8 mouse cellular contexts compared by ENCODE assay signal in genomic region chr16:92301989-92302388, GRCm38 (mm10). TPM values are rescaled to one million over a fixed set of nuclear protein-coding genes. Genes with fewer than 3 reads are reported as not detected.
A peak's percentile ranks its signal among the peaks of the same experiment; 100 is the strongest.
DNase-seq lines count a peak whose midpoint lies in the region; ATAC-seq and TF ChIP-seq lines count a peak whose summit lies in the region.

No protein-coding gene starts in this region.

- no peaks in the 10 kb centered on the region for H3K27me3 ChIP-seq in lung, embryonic 14.5 days (ENCODE audit: insufficient read depth, low read length)
- no peaks in the 10 kb centered on the region for H3K27me3 ChIP-seq in embryonic facial prominence, embryonic 10.5 days (replicated peaks; ENCODE audit: low read depth, poor library complexity, severe bottlenecking)
- no peaks in the 10 kb centered on the region for H3K27me3 ChIP-seq in heart, embryonic 15.5 days
- no peaks in the 10 kb centered on the region for H3K27me3 ChIP-seq in liver, embryonic 15.5 days
- H3K27me3 ChIP-seq in stomach, postnatal 0 days (ENCODE audit: control insufficient read depth, insufficient read depth, low read length) = no peaks in the 10 kb centered on the region

- ATAC-seq in lung, embryonic 14.5 days (ENCODE audit: insufficient read depth) = no peak
- ATAC-seq in heart, embryonic 15.5 days (replicated peaks; ENCODE audit: insufficient number of reproducible peaks, insufficient read depth, low FRiP score, low read depth) = no peak
- no peak for ATAC-seq in liver, embryonic 15.5 days (ENCODE audit: insufficient read depth)
- ATAC-seq in stomach, postnatal 0 days (ENCODE audit: low FRiP score, low TSS enrichment) = no peak
- no peak for ATAC-seq in CD4-positive, CD25-positive, alpha-beta regulatory T cell, adult 4 months

- peaks cover 3% of the 10 kb centered on the region; the same call in 1 of the 2 replicates for H3K4me1 ChIP-seq in lung, embryonic 14.5 days (ENCODE audit: insufficient read depth)
- peaks cover 24% of the 10 kb centered on the region for H3K4me1 ChIP-seq in embryonic facial prominence, embryonic 10.5 days
- H3K4me1 ChIP-seq in heart, embryonic 15.5 days (replicated peaks) = peaks cover 21% of the 10 kb centered on the region
- H3K4me1 ChIP-seq in liver, embryonic 15.5 days (replicated peaks) = peaks cover 31% of the 10 kb centered on the region
- peaks cover 2% of the 10 kb centered on the region; the same call in 1 of the 2 replicates for H3K4me1 ChIP-seq in stomach, postnatal 0 days (replicated peaks; ENCODE audit: control insufficient read depth, insufficient read depth)

- H3K36me3 ChIP-seq in lung, embryonic 14.5 days (ENCODE audit: insufficient read depth) = peaks cover 14% of the 10 kb centered on the region
- H3K36me3 ChIP-seq in embryonic facial prominence, embryonic 10.5 days (replicated peaks) = peaks cover 18% of the 10 kb centered on the region
- peaks cover 9% of the 10 kb centered on the region; the same call in 1 of the 2 replicates for H3K36me3 ChIP-seq in heart, embryonic 15.5 days
- H3K36me3 ChIP-seq in liver, embryonic 15.5 days (replicated peaks) = peaks cover 16% of the 10 kb centered on the region
- H3K36me3 ChIP-seq in stomach, postnatal 0 days (ENCODE audit: control insufficient read depth, insufficient read depth, low read length) = peaks cover 6% of the 10 kb centered on the region; the same call in 1 of the 2 replicates

- peak overlapping the region; percentile 19; the same call in 1 of the 2 replicates for H3K27ac ChIP-seq in lung, embryonic 14.5 days (ENCODE audit: low read depth)
- H3K27ac ChIP-seq in embryonic facial prominence, embryonic 10.5 days (replicated peaks) = peak overlapping the region; percentile 88
- H3K27ac ChIP-seq in heart, embryonic 15.5 days = peak overlapping the region; percentile 81
- peak overlapping the region; percentile 48 for H3K27ac ChIP-seq in liver, embryonic 15.5 days (replicated peaks)
- H3K27ac ChIP-seq in stomach, postnatal 0 days (replicated peaks) = peak overlapping the region; percentile 71; the same call in 1 of the 2 replicates

- WGBS in lung, embryonic 14.5 days = 29% methylated on average over 5 of the region's 5 CpGs
- 31% methylated on average over 5 of the region's 5 CpGs for WGBS in embryonic facial prominence, embryonic 10.5 days
- WGBS in heart, embryonic 15.5 days = 27% methylated on average over 5 of the region's 5 CpGs
- WGBS in liver, embryonic 15.5 days (ENCODE audit: insufficient replicate concordance) = 36% methylated on average over 5 of the region's 5 CpGs
- 25% methylated on average over 5 of the region's 5 CpGs for WGBS in stomach, postnatal 0 days

- H3K4me2 ChIP-seq in lung, embryonic 14.5 days = peak overlapping the region; percentile 92
- H3K4me2 ChIP-seq in heart, embryonic 15.5 days = peak overlapping the region; percentile 76
- H3K4me2 ChIP-seq in liver, embryonic 15.5 days = peak overlapping the region; percentile 88
- H3K4me2 ChIP-seq in stomach, postnatal 0 days (replicated peaks; ENCODE audit: low read depth) = peak overlapping the region; percentile 83

- TF ChIP-seq EP300 in stomach, postnatal 0 days (optimal IDR thresholded peaks at IDR 0.05) = no peak

- peak; percentile 61 for DNase-seq in lung, embryonic 14.5 days
- DNase-seq in lung, postnatal 25 days (ENCODE audit: low spot score) = no peak
- DNase-seq in embryonic facial prominence, embryonic 10.5 days (ENCODE audit: low spot score) = peak; percentile 31
- DNase-seq in stomach, postnatal 0 days (ENCODE audit: low spot score) = no peak
- DNase-seq in frontal cortex, postnatal 36 days (ENCODE audit: low spot score in 2 of 2) = no peak

- no peaks in the 10 kb centered on the region for H3K9me3 ChIP-seq in lung, embryonic 14.5 days (ENCODE audit: low read depth, low read length)
- no peaks in the 10 kb centered on the region for H3K9me3 ChIP-seq in embryonic facial prominence, embryonic 10.5 days
- H3K9me3 ChIP-seq in heart, embryonic 15.5 days (replicated peaks) = no peaks in the 10 kb centered on the region
- no peaks in the 10 kb centered on the region for H3K9me3 ChIP-seq in liver, embryonic 15.5 days (replicated peaks)
- H3K9me3 ChIP-seq in stomach, postnatal 0 days (ENCODE audit: control insufficient read depth, low read length) = no peaks in the 10 kb centered on the region

- no peak for TF ChIP-seq CTCF in lung, embryonic 14.5 days (IDR thresholded peaks at IDR 0.05; ENCODE audit: low read depth)
- TF ChIP-seq CTCF in stomach, postnatal 0 days (IDR thresholded peaks at IDR 0.05; ENCODE audit: low read depth) = no peak

- H3K4me3 ChIP-seq in lung, embryonic 14.5 days (ENCODE audit: low read depth, low read length) = peak overlapping the region; percentile 58
- peak overlapping the region; percentile 71 for H3K4me3 ChIP-seq in embryonic facial prominence, embryonic 10.5 days
- peak overlapping the region; percentile 73 for H3K4me3 ChIP-seq in heart, embryonic 15.5 days
- peak overlapping the region; percentile 67 for H3K4me3 ChIP-seq in liver, embryonic 15.5 days (replicated peaks)
- H3K4me3 ChIP-seq in stomach, postnatal 0 days (ENCODE audit: low read depth, low read length) = peak overlapping the region; percentile 63

- peak overlapping the region; percentile 63 for H3K9ac ChIP-seq in lung, embryonic 14.5 days
- H3K9ac ChIP-seq in heart, embryonic 15.5 days = peak overlapping the region; percentile 70
- H3K9ac ChIP-seq in liver, embryonic 15.5 days = peak overlapping the region; percentile 66
- H3K9ac ChIP-seq in stomach, postnatal 0 days (ENCODE audit: low read length) = peak overlapping the region; percentile 70

RNA-seq across cellular contexts. Expression of gene Smim11, which starts 0.9 kb away (rescaled TPM):
- 130 and 134 TPM in 2 replicates for polyA plus RNA-seq in lung, embryonic 14.5 days (2014; fragmentation: Nextera tagmentation; extraction: Ambion mirVana)
- 122 and 125 TPM in 2 replicates for polyA plus RNA-seq in embryonic facial prominence, embryonic 10.5 days (2016; fragmentation: Nextera tagmentation; extraction: Ambion mirVana)
- polyA plus RNA-seq in heart, embryonic 15.5 days (2015; fragmentation: Nextera tagmentation; extraction: Ambion mirVana) = 100 and 145 TPM in 2 replicates
- 36.4 and 42.4 TPM in 2 replicates for polyA plus RNA-seq in liver, embryonic 15.5 days (2015; fragmentation: Nextera tagmentation; extraction: Ambion mirVana)
- polyA plus RNA-seq in stomach, postnatal 0 days (2015; fragmentation: Nextera tagmentation; extraction: Ambion mirVana) = 119 and 122 TPM in 2 replicates
- 100 to 1,000 TPM; 134 to 149 TPM for polyA plus RNA-seq in CD4-positive, CD25-positive, alpha-beta regulatory T cell, adult 4 months (2017; shearing (Covaris generic))

RNA-seq across cellular contexts. Expression of gene Kcne2, which starts 9.8 kb away (rescaled TPM):
- polyA plus RNA-seq in lung, embryonic 14.5 days (2014; fragmentation: Nextera tagmentation; extraction: Ambion mirVana) = 0.21 and 0.26 TPM in 2 replicates
- polyA plus RNA-seq in embryonic facial prominence, embryonic 10.5 days (2016; fragmentation: Nextera tagmentation; extraction: Ambion mirVana) = 0.38 and 0.47 TPM in 2 replicates
- polyA plus RNA-seq in heart, embryonic 15.5 days (2015; fragmentation: Nextera tagmentation; extraction: Ambion mirVana) = 0.66 and 1.0 TPM in 2 replicates
- polyA plus RNA-seq in liver, embryonic 15.5 days (2015; fragmentation: Nextera tagmentation; extraction: Ambion mirVana) = not detected in 2 replicates
- polyA plus RNA-seq in stomach, postnatal 0 days (2015; fragmentation: Nextera tagmentation; extraction: Ambion mirVana) = 29.8 and 37.9 TPM in 2 replicates
- polyA plus RNA-seq in CD4-positive, CD25-positive, alpha-beta regulatory T cell, adult 4 months (2017; shearing (Covaris generic)) = not detected

RNA-seq across cellular contexts. Expression of gene Fam243, which starts 19.3 kb away (rescaled TPM):
- polyA plus RNA-seq in lung, embryonic 14.5 days (2014; fragmentation: Nextera tagmentation; extraction: Ambion mirVana) = not detected in 2 replicates
- polyA plus RNA-seq in embryonic facial prominence, embryonic 10.5 days (2016; fragmentation: Nextera tagmentation; extraction: Ambion mirVana) = not detected in 2 replicates
- polyA plus RNA-seq in heart, embryonic 15.5 days (2015; fragmentation: Nextera tagmentation; extraction: Ambion mirVana) = not detected in 2 replicates
- polyA plus RNA-seq in liver, embryonic 15.5 days (2015; fragmentation: Nextera tagmentation; extraction: Ambion mirVana) = not detected in 2 replicates
- not detected in 2 replicates for polyA plus RNA-seq in stomach, postnatal 0 days (2015; fragmentation: Nextera tagmentation; extraction: Ambion mirVana)
- polyA plus RNA-seq in CD4-positive, CD25-positive, alpha-beta regulatory T cell, adult 4 months (2017; shearing (Covaris generic)) = not detected

RNA-seq across cellular contexts. Expression of gene Kcne1, which starts 57.3 kb away (rescaled TPM):
- polyA plus RNA-seq in lung, embryonic 14.5 days (2014; fragmentation: Nextera tagmentation; extraction: Ambion mirVana) = 0.22 TPM in 1 of 2 replicates, not detected in the other
- 0.29 and 1.1 TPM in 2 replicates for polyA plus RNA-seq in embryonic facial prominence, embryonic 10.5 days (2016; fragmentation: Nextera tagmentation; extraction: Ambion mirVana)
- polyA plus RNA-seq in heart, embryonic 15.5 days (2015; fragmentation: Nextera tagmentation; extraction: Ambion mirVana) = 120 and 162 TPM in 2 replicates
- polyA plus RNA-seq in liver, embryonic 15.5 days (2015; fragmentation: Nextera tagmentation; extraction: Ambion mirVana) = not detected in 2 replicates
- polyA plus RNA-seq in stomach, postnatal 0 days (2015; fragmentation: Nextera tagmentation; extraction: Ambion mirVana) = 20.3 and 20.8 TPM in 2 replicates
- not detected for polyA plus RNA-seq in CD4-positive, CD25-positive, alpha-beta regulatory T cell, adult 4 months (2017; shearing (Covaris generic))

Comparison
In these comparisons a context has a peak if more than half of its experiments do, and no peak if none do; other contexts are left out.
1. DNase-seq: peak in lung, embryonic 14.5 days (single experiment) and embryonic facial prominence, embryonic 10.5 days (single experiment); none in lung, postnatal 25 days (single experiment), stomach, postnatal 0 days (single experiment) and frontal cortex, postnatal 36 days (0 of 2).
2. H3K27ac ChIP-seq: peak in every context shown above with its lines; median percentile 88 in embryonic facial prominence, embryonic 10.5 days; 81 in heart, embryonic 15.5 days; 71 in stomach, postnatal 0 days; 48 in liver, embryonic 15.5 days; 19 in lung, embryonic 14.5 days.
3. RNA of gene Kcne2, which starts 9.8 kb away (polyA plus RNA-seq): 29.8 to 37.9 TPM in stomach, postnatal 0 days; 0.66 to 1.0 TPM in heart, embryonic 15.5 days, 0.38 to 0.47 TPM in embryonic facial prominence, embryonic 10.5 days, 0.21 to 0.26 TPM in lung, embryonic 14.5 days, not detected in liver, embryonic 15.5 days and not detected in CD4-positive, CD25-positive, alpha-beta regulatory T cell, adult 4 months; every median in the first group is over 10 times any median in the second.
4. Peak in every context shown above with its lines, with median percentiles within 50 percentile points of each other: H3K4me2 ChIP-seq, H3K4me3 ChIP-seq and H3K9ac ChIP-seq.